Mouse (Mus musculus): ENCODE measurements around the gene Itpa. TPM values are rescaled to one million over a fixed set of nuclear protein-coding genes. Genes with fewer than 3 reads are reported as not detected.
A peak's percentile ranks its signal among the peaks of the same experiment; 100 is the strongest.
"Not testable (repeated sequence)": the region's sequence is repeated elsewhere in the genome, so short reads cannot be mapped to it uniquely, and the experiment has no call there.

Gene Itpa
- polyA plus RNA-seq, 1 experiment from 2014 or later: 60.8 TPM

DNA sequence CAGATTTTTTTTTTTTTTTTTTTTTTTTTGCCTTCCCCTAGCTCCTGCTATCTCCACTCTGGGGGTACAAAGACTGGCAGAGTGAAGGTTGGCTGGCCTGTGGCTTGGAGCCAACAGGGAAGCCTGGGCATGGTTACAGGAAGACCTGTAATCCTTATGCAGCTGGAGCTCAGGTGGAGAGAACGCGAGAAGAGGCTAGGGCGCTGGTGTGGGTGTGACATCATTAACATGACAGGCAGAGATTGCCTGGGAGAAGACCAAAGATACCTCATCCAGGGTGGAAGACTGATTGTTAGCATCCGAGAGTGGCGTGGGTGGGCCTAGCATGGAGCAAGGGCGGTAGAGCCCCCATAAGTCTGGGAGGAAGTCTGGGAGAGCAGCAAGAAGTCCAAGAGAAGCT, 28.1 kb upstream of the Itpa start:
- WGBS: 52% methylated on average over 6 of the region's 6 CpGs
- peaks cover 10% of the 10 kb centered on the region; the same call in 1 of the 2 replicates for H3K36me3 ChIP-seq (ENCODE audit: control insufficient read depth, insufficient read depth)
- no peak overlapping the region for H3K4me3 ChIP-seq (ENCODE audit: low read depth, low read length)
- ATAC-seq: peak; percentile 9; the same call in 1 of the 2 replicates
- H3K27me3 ChIP-seq (replicated peaks; ENCODE audit: control insufficient read depth, insufficient read depth, low read length): no peaks in the 10 kb centered on the region
- H3K9me3 ChIP-seq (ENCODE audit: control insufficient read depth): no peaks in the 10 kb centered on the region
- peak overlapping the region; percentile 95 for H3K27ac ChIP-seq (ENCODE audit: low read depth, low read length)
- 0 out of 2 replicates have a peak overlapping the region, but pooled peaks have one; percentile 68 for H3K4me2 ChIP-seq (replicated peaks; ENCODE audit: low read depth)
- H3K4me1 ChIP-seq (replicated peaks; ENCODE audit: control insufficient read depth, insufficient read depth, low read length): peaks cover 9% of the 10 kb centered on the region; the same call in 1 of the 2 replicates
- no peak for TF ChIP-seq CTCF (IDR thresholded peaks at IDR 0.05; ENCODE audit: low read depth)
- H3K9ac ChIP-seq (ENCODE audit: low read depth, low read length): no peak overlapping the region

DNA sequence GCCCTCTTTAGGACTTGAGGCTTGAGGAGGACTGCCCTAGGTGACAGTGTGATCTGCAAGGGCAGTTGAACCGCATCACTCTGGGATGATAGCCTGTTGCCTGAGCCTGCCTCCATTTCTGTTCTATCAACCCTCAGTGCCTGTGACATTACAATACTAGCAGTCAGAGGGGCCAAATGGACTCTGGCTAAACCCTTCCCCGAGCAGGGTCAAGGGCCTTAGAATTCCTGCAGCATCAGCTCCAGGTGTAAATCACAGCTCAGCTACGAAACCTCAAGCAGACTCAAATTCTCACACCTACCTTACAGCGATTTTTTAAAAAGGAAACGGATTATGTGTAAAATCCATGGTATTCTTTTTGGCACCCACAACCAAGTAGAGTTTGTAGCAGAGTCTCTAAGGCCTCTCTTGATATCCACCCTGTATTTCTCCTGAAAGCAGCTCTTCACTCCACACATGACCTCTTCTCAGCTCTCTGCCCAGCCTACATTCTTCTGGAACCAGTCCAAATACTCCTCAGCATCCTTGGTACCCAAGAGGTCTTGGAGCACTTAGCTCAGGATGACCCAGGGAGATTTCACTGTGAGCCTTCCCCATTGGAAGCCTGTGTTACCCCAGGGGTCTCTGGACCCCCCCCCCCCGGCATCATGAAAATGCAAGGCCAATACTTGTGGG, 25.9 kb upstream of the Itpa start:
- no peak overlapping the region for H3K27ac ChIP-seq (ENCODE audit: low read depth, low read length)
- no peaks in the 10 kb centered on the region for H3K36me3 ChIP-seq (ENCODE audit: control insufficient read depth, insufficient read depth)
- no peak for ATAC-seq
- H3K4me2 ChIP-seq (replicated peaks; ENCODE audit: low read depth): peak overlapping the region; percentile 98
- H3K4me1 ChIP-seq (replicated peaks; ENCODE audit: control insufficient read depth, insufficient read depth, low read length): no peaks in the 10 kb centered on the region; the same call in 1 of the 2 replicates
- no peak for TF ChIP-seq CTCF (IDR thresholded peaks at IDR 0.05; ENCODE audit: low read depth)
- 46% methylated on average over 6 of the region's 6 CpGs for WGBS
- peak overlapping the region; percentile 68 for H3K4me3 ChIP-seq (ENCODE audit: low read depth, low read length)
- no peaks in the 10 kb centered on the region for H3K9me3 ChIP-seq (ENCODE audit: control insufficient read depth)
- H3K9ac ChIP-seq (ENCODE audit: low read depth, low read length): 0 out of 2 replicates have a peak overlapping the region, but pooled peaks have one; percentile 54
- H3K27me3 ChIP-seq (replicated peaks; ENCODE audit: control insufficient read depth, insufficient read depth, low read length): no peaks in the 10 kb centered on the region

DNA sequence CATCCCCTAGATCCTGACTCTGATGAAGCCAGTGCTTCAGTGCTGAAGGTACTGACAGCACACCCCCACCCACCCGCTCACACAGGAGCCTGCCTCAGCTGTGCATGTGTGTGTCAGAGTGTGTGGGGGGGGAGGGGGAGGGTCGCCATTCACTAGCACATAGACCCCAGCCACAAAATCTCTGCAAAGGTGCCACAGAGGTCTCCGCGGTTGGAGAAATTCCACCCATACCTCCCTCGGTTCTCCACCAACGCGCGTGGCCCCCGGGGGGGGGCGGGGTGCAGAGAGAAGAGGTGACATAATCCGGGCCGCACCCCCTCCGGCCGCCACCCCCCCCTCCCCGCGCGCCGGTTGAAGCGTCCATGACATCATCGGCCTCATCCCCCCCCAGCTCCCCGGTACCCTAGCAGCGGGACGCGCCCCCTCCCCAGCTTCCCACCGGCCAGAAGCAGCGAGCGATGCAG, 25.2 kb upstream of the Itpa start:
- no peak for TF ChIP-seq CTCF (IDR thresholded peaks at IDR 0.05; ENCODE audit: low read depth)
- H3K4me3 ChIP-seq (ENCODE audit: low read depth, low read length): peak overlapping the region; percentile 68
- no peaks in the 10 kb centered on the region; the same call in 1 of the 2 replicates for H3K4me1 ChIP-seq (replicated peaks; ENCODE audit: control insufficient read depth, insufficient read depth, low read length)
- WGBS: under 1% methylated on average over 20 of the region's 27 CpGs
- no peaks in the 10 kb centered on the region for H3K36me3 ChIP-seq (ENCODE audit: control insufficient read depth, insufficient read depth)
- no peaks in the 10 kb centered on the region for H3K9me3 ChIP-seq (ENCODE audit: control insufficient read depth)
- ATAC-seq: no peak
- H3K27ac ChIP-seq (ENCODE audit: low read depth, low read length): peak overlapping the region; percentile 83
- peak overlapping the region; percentile 98 for H3K4me2 ChIP-seq (replicated peaks; ENCODE audit: low read depth)
- H3K27me3 ChIP-seq (replicated peaks; ENCODE audit: control insufficient read depth, insufficient read depth, low read length): no peaks in the 10 kb centered on the region
- peak overlapping the region; percentile 54 for H3K9ac ChIP-seq (ENCODE audit: low read depth, low read length)

DNA sequence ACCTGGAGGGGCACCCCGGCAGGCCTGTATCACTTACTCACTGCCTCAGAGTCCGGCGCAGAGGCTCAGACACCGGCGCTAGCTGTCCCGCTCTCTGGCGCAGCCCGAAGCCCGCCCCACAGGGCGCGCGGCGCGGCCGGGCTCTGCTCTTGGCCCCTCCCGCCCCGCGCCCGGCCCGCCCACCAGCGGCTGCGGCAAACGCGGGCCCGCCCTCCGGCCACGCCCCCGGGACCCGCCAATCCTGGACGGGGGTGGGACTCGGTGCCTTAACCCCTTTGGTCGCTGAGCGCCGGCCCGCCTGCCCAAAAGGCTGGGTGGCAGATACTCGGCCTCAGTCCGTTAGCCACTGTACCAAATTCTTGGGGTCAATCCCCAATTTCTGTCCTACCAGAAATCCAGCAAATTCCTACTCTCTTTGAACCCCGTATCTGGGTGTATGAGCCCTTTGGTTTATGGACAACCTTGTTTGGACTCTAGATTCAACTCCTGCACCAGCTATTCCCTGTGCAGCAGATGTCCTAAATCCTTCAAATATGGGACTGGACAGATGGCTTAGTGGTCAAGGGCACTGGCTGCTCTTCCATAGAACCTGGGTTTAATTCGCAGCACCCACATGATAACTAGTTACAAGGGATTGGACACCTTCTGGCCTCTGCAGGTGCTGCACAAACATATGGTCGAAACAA, 24.6 kb upstream of the Itpa start, which contains the start of gene Lzts3:
Lzts3 (minus strand) TSS at position 120 of the 686 bp plus-strand sequence.
- no peak for TF ChIP-seq CTCF (IDR thresholded peaks at IDR 0.05; ENCODE audit: low read depth)
- peak; percentile 72 for ATAC-seq
- peak within 1 kb of the TSS; percentile 83 for H3K27ac ChIP-seq (ENCODE audit: low read depth, low read length)
- H3K36me3 ChIP-seq (ENCODE audit: control insufficient read depth, insufficient read depth): no peaks in the 10 kb centered on the region
- H3K4me1 ChIP-seq (replicated peaks; ENCODE audit: control insufficient read depth, insufficient read depth, low read length): no peaks in the 10 kb centered on the region; the same call in 1 of the 2 replicates
- peak within 1 kb of the TSS; percentile 54 for H3K9ac ChIP-seq (ENCODE audit: low read depth, low read length)
- H3K9me3 ChIP-seq (ENCODE audit: control insufficient read depth): no peaks in the 10 kb centered on the region
- peak within 1 kb of the TSS; percentile 98 for H3K4me2 ChIP-seq (replicated peaks; ENCODE audit: low read depth)
- WGBS: 3% methylated on average over 38 of the region's 40 CpGs
- H3K4me3 ChIP-seq (ENCODE audit: low read depth, low read length): peak within 1 kb of the TSS; percentile 68
- H3K27me3 ChIP-seq (replicated peaks; ENCODE audit: control insufficient read depth, insufficient read depth, low read length): no peaks in the 10 kb centered on the region

DNA sequence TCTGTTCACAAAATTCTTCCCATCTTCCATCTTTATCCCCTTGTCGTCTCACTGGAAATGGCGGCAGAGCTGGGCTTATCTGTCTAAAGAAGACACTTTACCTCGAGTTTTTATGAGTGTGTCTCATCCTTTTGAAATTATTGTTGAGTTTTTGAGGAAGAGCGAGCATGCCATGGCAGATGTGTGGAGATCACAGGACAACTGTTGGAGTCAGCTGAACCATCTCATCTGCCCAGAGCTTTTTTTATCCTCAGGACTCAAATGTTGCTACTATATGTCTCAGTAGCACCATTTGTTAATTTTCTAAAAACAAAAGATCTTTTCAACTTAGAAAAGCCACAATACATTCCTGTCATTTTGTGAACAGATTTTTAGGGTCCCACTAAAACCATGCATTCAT, 22.2 kb upstream of the Itpa start:
- no peak for TF ChIP-seq CTCF (IDR thresholded peaks at IDR 0.05; ENCODE audit: low read depth)
- 85% methylated on average over 4 of the region's 4 CpGs for WGBS
- ATAC-seq: no peak
- Histone ChIP-seq H3K36me3 (ENCODE audit: control insufficient read depth, insufficient read depth) (no peaks in the 10 kb centered on the region), H3K27ac (ENCODE audit: low read depth, low read length) (no peak overlapping the region), H3K4me1 (replicated peaks; ENCODE audit: control insufficient read depth, insufficient read depth, low read length) (no peaks in the 10 kb centered on the region; the same call in 1 of the 2 replicates), H3K4me2 (replicated peaks; ENCODE audit: low read depth) (no peak overlapping the region), H3K4me3 (ENCODE audit: low read depth, low read length) (no peak overlapping the region), H3K9me3 (ENCODE audit: control insufficient read depth) (no peaks in the 10 kb centered on the region), H3K27me3 (replicated peaks; ENCODE audit: control insufficient read depth, insufficient read depth, low read length) (no peaks in the 10 kb centered on the region), H3K9ac (ENCODE audit: low read depth, low read length) (no peak overlapping the region)

DNA sequence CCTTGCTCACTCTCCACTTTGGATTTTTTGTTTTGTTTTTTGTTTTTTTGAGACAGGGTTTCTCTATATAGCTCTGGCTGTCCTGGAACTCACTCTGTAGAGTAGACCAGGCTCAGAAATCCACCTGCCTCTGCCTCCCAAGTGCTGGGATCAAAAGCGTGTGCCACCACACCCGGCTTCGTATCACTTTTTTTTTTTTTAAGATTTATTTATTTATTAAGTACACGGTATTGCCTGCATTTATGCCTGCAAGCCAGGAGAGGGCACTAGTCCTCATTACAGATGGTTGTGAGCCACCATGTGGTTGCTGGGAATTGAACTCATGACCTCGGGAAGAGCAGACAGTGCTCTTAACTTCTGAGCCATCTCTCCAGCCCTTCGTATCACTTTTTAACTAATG, 18.4 kb upstream of the Itpa start:
- H3K36me3 ChIP-seq (ENCODE audit: control insufficient read depth, insufficient read depth); H3K4me2 ChIP-seq (replicated peaks; ENCODE audit: low read depth); H3K4me1 ChIP-seq (replicated peaks; ENCODE audit: control insufficient read depth, insufficient read depth, low read length); H3K27ac ChIP-seq (ENCODE audit: low read depth, low read length); H3K9me3 ChIP-seq (ENCODE audit: control insufficient read depth); ATAC-seq; H3K27me3 ChIP-seq (replicated peaks; ENCODE audit: control insufficient read depth, insufficient read depth, low read length); H3K4me3 ChIP-seq (ENCODE audit: low read depth, low read length); H3K9ac ChIP-seq (ENCODE audit: low read depth, low read length): not testable (repeated sequence)
- WGBS: 82% methylated on average over 6 of the region's 6 CpGs
